Mouse (Mus musculus): ENCODE results near the gene Ubl7. TPM values are rescaled to one million over a fixed set of nuclear protein-coding genes. Genes with fewer than 3 reads are reported as not detected.
A peak's percentile ranks its signal among the peaks of the same experiment; 100 is the strongest.

Ubl7 gene
- polyA plus RNA-seq, 1 experiment from 2014 or later, result 107 TPM

DNA sequence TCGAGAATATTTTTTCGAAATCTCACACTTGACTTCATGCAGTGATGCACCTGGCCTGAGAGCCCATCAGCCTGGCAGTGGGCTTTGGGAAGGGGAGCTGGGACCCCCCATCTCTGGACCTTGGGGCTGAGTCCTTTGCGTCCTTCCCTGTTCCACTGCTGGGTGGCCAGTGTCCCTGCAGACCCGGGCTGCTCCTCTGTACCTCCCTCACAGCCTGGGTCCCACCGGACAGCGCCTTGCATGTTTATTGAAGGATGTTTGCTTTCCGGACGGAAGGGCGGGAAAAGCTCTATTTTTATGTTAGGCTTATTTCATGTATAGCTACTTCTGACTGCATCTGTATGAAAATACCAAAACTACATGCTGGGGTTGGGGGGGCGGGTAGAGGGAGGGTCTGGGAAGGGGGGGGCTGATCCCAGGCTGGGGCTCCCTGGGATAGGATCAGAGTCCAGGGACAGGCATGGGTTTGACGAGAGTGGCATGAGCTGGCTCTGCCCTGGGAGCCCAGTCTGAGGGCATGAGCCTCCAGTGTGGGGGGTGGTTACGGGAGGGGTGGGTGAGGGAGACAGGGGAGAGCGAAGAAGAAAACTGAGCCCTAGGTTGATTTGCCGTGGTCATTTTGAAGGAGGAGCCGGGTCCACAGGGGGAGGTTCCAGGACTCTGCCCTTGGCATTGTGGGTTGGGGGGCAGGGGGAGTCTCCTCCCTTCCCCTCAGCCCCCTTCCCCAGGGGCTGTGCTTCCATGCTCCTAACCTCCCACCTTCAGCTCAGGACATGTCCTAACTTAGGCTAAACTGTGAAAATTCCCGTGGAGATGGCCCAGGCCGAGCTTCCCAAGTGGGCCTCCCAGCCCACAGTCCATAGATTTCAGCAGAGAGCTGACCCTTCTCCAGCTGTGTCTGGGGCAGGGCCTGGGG lies 51.3 kb downstream of the Ubl7 start:
- Histone ChIP-seq H3K36me3 (ENCODE audit: insufficient read depth) (no peaks in the 10 kb centered on the region), H3K9ac (no peak overlapping the region), H3K4me2 (no peak overlapping the region), H3K27ac (ENCODE audit: low read depth) (no peak overlapping the region), H3K4me3 (ENCODE audit: low read depth, low read length) (no peak overlapping the region), H3K4me1 (ENCODE audit: insufficient read depth) (no peaks in the 10 kb centered on the region), H3K27me3 (ENCODE audit: insufficient read depth, low read length) (no peaks in the 10 kb centered on the region), H3K9me3 (ENCODE audit: low read depth, low read length) (no peaks in the 10 kb centered on the region)
- ATAC-seq (ENCODE audit: insufficient read depth) (no peak), DNase-seq (peak; percentile 29)
- no peak for TF ChIP-seq CTCF (IDR thresholded peaks at IDR 0.05; ENCODE audit: low read depth)
- 43% methylated on average over 17 of the region's 17 CpGs for WGBS

DNA sequence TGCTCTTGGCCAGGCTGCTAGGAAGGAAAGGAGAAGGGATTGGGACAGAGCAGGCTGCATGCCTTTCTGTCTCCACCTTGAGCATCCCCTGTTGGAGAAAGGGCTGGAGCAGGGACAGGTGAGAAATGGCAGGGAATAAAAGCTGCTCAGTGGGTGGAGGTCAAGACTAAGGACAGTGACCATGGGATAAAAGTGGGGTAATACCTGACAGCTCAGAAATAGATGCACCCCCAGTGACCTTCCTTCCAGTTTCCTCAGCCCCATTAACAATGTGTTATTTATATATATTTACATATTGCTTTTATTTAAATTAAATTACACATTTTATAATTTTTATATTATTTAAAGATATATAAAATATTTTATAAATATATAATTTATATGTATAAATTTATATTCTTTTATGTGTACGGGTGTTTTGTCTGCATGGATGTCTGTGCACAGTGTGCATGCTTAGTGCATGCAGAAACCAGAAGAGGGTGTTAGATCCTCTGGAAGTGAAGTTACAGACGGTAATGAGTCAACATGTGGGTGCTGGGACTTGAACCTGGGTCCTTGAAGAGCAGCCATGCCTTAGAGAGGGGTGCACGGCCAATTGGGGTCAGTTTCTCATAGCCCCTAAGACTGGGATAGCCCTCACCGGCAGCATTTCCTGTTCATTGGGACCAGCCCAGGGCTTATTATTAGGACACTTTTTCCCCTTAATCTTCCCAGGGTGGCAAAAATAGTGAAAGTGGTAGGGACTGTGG lies 52.6 kb downstream of the Ubl7 start:
- H3K27ac ChIP-seq (ENCODE audit: low read depth), result no peak overlapping the region
- no peak for ATAC-seq (ENCODE audit: insufficient read depth)
- no peaks in the 10 kb centered on the region for H3K27me3 ChIP-seq (ENCODE audit: insufficient read depth, low read length)
- no peaks in the 10 kb centered on the region for H3K9me3 ChIP-seq (ENCODE audit: low read depth, low read length)
- TF ChIP-seq CTCF (IDR thresholded peaks at IDR 0.05; ENCODE audit: low read depth), result no peak
- H3K4me1 ChIP-seq (ENCODE audit: insufficient read depth), result no peaks in the 10 kb centered on the region
- WGBS, result 79% methylated on average over 4 of the region's 4 CpGs
- no peaks in the 10 kb centered on the region for H3K36me3 ChIP-seq (ENCODE audit: insufficient read depth)
- no peak overlapping the region for H3K4me2 ChIP-seq
- no peak overlapping the region for H3K9ac ChIP-seq
- no peak for DNase-seq
- no peak overlapping the region for H3K4me3 ChIP-seq (ENCODE audit: low read depth, low read length)

- WGBS, result 79% methylated on average over 5 of the region's 5 CpGs
- no peak overlapping the region for H3K9ac ChIP-seq
- H3K4me2 ChIP-seq, result no peak overlapping the region
- H3K27ac ChIP-seq (ENCODE audit: low read depth), result no peak overlapping the region
- no peaks in the 10 kb centered on the region for H3K36me3 ChIP-seq (ENCODE audit: insufficient read depth)
- no peaks in the 10 kb centered on the region for H3K4me1 ChIP-seq (ENCODE audit: insufficient read depth)
- no peak overlapping the region for H3K4me3 ChIP-seq (ENCODE audit: low read depth, low read length)
- ATAC-seq (ENCODE audit: insufficient read depth), result no peak
- no peak for TF ChIP-seq CTCF (IDR thresholded peaks at IDR 0.05; ENCODE audit: low read depth)
- no peaks in the 10 kb centered on the region for H3K27me3 ChIP-seq (ENCODE audit: insufficient read depth, low read length)
- DNase-seq, result no peak
- H3K9me3 ChIP-seq (ENCODE audit: low read depth, low read length), result no peaks in the 10 kb centered on the region
Observed at GRCm38 (mm10) chr9:57963998-57964395, 53.2 kb downstream of the Ubl7 start.

- Histone ChIP-seq H3K9me3 (ENCODE audit: low read depth, low read length) (no peaks in the 10 kb centered on the region), H3K36me3 (ENCODE audit: insufficient read depth) (no peaks in the 10 kb centered on the region), H3K4me3 (ENCODE audit: low read depth, low read length) (no peak overlapping the region), H3K9ac (no peak overlapping the region), H3K27ac (ENCODE audit: low read depth) (no peak overlapping the region), H3K4me2 (no peak overlapping the region), H3K27me3 (ENCODE audit: insufficient read depth, low read length) (no peaks in the 10 kb centered on the region), H3K4me1 (ENCODE audit: insufficient read depth) (no peaks in the 10 kb centered on the region)
- DNase-seq, result no peak
- 75% methylated on average over 6 of the region's 6 CpGs for WGBS
- TF ChIP-seq CTCF (IDR thresholded peaks at IDR 0.05; ENCODE audit: low read depth), result no peak
- no peak for ATAC-seq (ENCODE audit: insufficient read depth)
Observed at GRCm38 (mm10) chr9:57964528-57965250, 53.9 kb downstream of the Ubl7 start.

- Histone ChIP-seq H3K27me3 (ENCODE audit: insufficient read depth, low read length) (no peaks in the 10 kb centered on the region), H3K27ac (ENCODE audit: low read depth) (no peak overlapping the region), H3K9ac (no peak overlapping the region), H3K4me1 (ENCODE audit: insufficient read depth) (no peaks in the 10 kb centered on the region), H3K9me3 (ENCODE audit: low read depth, low read length) (no peaks in the 10 kb centered on the region), H3K36me3 (ENCODE audit: insufficient read depth) (no peaks in the 10 kb centered on the region), H3K4me3 (ENCODE audit: low read depth, low read length) (no peak overlapping the region), H3K4me2 (no peak overlapping the region)
- ATAC-seq (ENCODE audit: insufficient read depth) (no peak), DNase-seq (no peak)
- no peak for TF ChIP-seq CTCF (IDR thresholded peaks at IDR 0.05; ENCODE audit: low read depth)
- WGBS, result 50% methylated on average over 12 of the region's 12 CpGs
Observed at GRCm38 (mm10) chr9:57965281-57966185, 54.8 kb downstream of the Ubl7 start.

DNA sequence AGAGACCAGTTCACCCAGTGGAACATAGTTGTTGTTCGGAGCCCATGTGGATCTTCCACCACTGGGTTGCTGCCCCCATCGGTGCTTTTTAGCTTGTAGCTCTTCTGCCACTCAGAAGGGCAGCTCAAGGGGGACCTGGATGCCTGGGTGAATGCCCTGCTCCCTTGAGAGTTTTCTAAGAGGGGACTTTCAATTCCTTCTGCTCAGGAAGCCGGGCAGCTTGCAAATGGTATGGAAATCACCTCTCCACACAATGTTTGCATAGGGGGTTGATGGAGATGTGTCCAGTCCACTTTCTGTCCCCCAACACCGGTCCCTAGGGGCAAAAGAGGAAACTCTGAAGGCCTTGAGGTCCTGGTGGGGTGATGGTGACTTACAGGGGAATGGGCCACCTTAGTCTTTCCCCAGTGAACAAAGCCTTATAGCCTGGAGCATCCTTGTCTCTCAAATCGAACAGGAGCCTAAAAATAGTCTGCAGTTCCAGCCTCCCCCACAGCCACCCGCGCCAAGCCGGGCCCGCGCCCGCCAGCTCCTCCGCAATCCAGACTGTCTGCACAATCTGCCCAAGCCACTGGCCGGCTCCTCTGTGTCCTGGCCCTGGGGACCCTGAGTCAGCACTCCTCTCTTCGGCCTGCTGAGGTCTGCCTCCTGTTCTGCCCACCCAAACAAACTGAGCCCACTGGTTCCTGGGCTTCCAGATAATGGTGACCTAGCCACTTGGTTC lies 56.6 kb downstream of the Ubl7 start:
- no peak for TF ChIP-seq CTCF (IDR thresholded peaks at IDR 0.05; ENCODE audit: low read depth)
- ATAC-seq (ENCODE audit: insufficient read depth), result no peak
- Histone ChIP-seq H3K4me1 (ENCODE audit: insufficient read depth) (no peaks in the 10 kb centered on the region), H3K9me3 (ENCODE audit: low read depth, low read length) (no peaks in the 10 kb centered on the region), H3K27ac (ENCODE audit: low read depth) (no peak overlapping the region), H3K27me3 (ENCODE audit: insufficient read depth, low read length) (no peaks in the 10 kb centered on the region), H3K4me3 (ENCODE audit: low read depth, low read length) (no peak overlapping the region), H3K36me3 (ENCODE audit: insufficient read depth) (no peaks in the 10 kb centered on the region), H3K9ac (no peak overlapping the region), H3K4me2 (no peak overlapping the region)
- 69% methylated on average over 14 of the region's 14 CpGs for WGBS
- no peak for DNase-seq

All from lung, embryonic 14.5 days (tissue).